Mouse (Mus musculus) gastrocnemius, postnatal 14 days (tissue): ENCODE measurements around the gene Crocc. TPM values are rescaled to one million over a fixed set of nuclear protein-coding genes. Genes with fewer than 3 reads are reported as not detected.

ENCODE experiments used
- DNase-seq: peaks from one replicate; pipeline ENCODE4 v3.0.0; 2021; ENCODE audit warnings: mixed read lengths
- intact Hi-C: fragments of 180-260 bp; cut with DNase I; formaldehyde crosslinking; loops from one replicate; pipeline ENCODE4 v1.15.1; 2025; ENCODE audit warnings: low total_unique reads
- long read RNA-seq, 2 experiments: library from polyadenylated mRNA; stranded (forward); transcript quantifications; one replicate each; pipeline ENCODE4 v2.0.0; 2021
- total RNA-seq, 2 experiments: library from RNA; stranded (reverse); gene quantifications; 2 replicates each; pipeline ENCODE4 v1.2.3; 2021

The Crocc gene
- 1 to 10 TPM; 2.6 to 4.0 TPM for total RNA-seq
- long read RNA-seq, experiment 1, partial matches to known transcripts, result 7 of 8 reads
- long read RNA-seq, experiment 1, other reads (novel, unspliced or antisense), result 1 of 8 reads
- long read RNA-seq, experiment 2, partial matches to known transcripts, result 2 of 4 reads
- long read RNA-seq, experiment 2, other reads (novel, unspliced or antisense), result 2 of 4 reads

GRCm38 (mm10) chr4:141060426-141061301, at the start of gene Crocc:
TSS of gene Crocc (minus strand) at chr4:141060550.
- intact Hi-C loops, result no loop called here
- DNase-seq, result peak; percentile 100

GRCm38 (mm10) chr4:141108196-141108732, 47.9 kb upstream of the Crocc start:
- intact Hi-C loops, result no loop called here
- DNase-seq, result no peak

GRCm38 (mm10) chr4:141106526-141107183, 46.3 kb upstream of the Crocc start:
- intact Hi-C loops, result no loop called here
- DNase-seq, result peak; percentile 28

GRCm38 (mm10) chr4:141101855-141102254, 41.5 kb upstream of the Crocc start:
- intact Hi-C loops, result no loop called here
- no peak for DNase-seq

GRCm38 (mm10) chr4:141101291-141101690, 40.9 kb upstream of the Crocc start:
- no peak for DNase-seq
- intact Hi-C loops, result no loop called here

- intact Hi-C loops, result no loop called here
- no peak for DNase-seq
These were observed 39.6 kb upstream of the Crocc start for GRCm38 (mm10) chr4:141099956-141100355.

GRCm38 (mm10) chr4:141098935-141099334, 38.6 kb upstream of the Crocc start:
- DNase-seq, result no peak
- intact Hi-C loops, result no loop called here

- no peak for DNase-seq
- intact Hi-C loops, result no loop called here
These were observed 36.4 kb upstream of the Crocc start for GRCm38 (mm10) chr4:141096710-141097109.

- intact Hi-C loops, result no loop called here
- peak; percentile 3 for DNase-seq
These were observed 34.7 kb upstream of the Crocc start for GRCm38 (mm10) chr4:141095016-141095415.

GRCm38 (mm10) chr4:141088714-141089113, 28.4 kb upstream of the Crocc start:
- DNase-seq, result peak; percentile 3
- intact Hi-C loops, result no loop called here

GRCm38 (mm10) chr4:141088033-141088432, 27.7 kb upstream of the Crocc start, which contains the start of gene Spata21:
TSS of gene Spata21 (plus strand) at chr4:141088333.
- no peak for DNase-seq
- intact Hi-C loops, result no loop called here

- no peak for DNase-seq
- intact Hi-C loops, result no loop called here
These were observed 26.5 kb upstream of the Crocc start for GRCm38 (mm10) chr4:141086862-141087261.

- intact Hi-C loops, result no loop called here
These were observed 18.3 kb upstream of the Crocc start for GRCm38 (mm10) chr4:141078510-141079137.

GRCm38 (mm10) chr4:141077681-141078509, 17.5 kb upstream of the Crocc start, which contains the start of gene Necap2:
TSS of gene Necap2 (minus strand) at chr4:141078357.
- intact Hi-C loops, result no loop called here
- DNase-seq, result peak; percentile 95

More at GRCm38 (mm10) chr4:141078510-141079137, 18.3 kb upstream of the Crocc start:
- no peak for DNase-seq

- intact Hi-C loops, result no loop called here
- DNase-seq, result no peak
These were observed 16.6 kb upstream of the Crocc start for GRCm38 (mm10) chr4:141076761-141077506.

- intact Hi-C loops, result no loop called here
These were observed 13.8 kb upstream of the Crocc start for GRCm38 (mm10) chr4:141074109-141074508.

GRCm38 (mm10) chr4:141073661-141074060, 13.3 kb upstream of the Crocc start:
- DNase-seq, result peak; percentile 73
- intact Hi-C loops, result no loop called here

More at GRCm38 (mm10) chr4:141074109-141074508, 13.8 kb upstream of the Crocc start:
- no peak for DNase-seq

GRCm38 (mm10) chr4:141072502-141072901, 12.2 kb upstream of the Crocc start:
- intact Hi-C loops, result no loop called here

More at GRCm38 (mm10) chr4:141072502-141072901, 12.2 kb upstream of the Crocc start:
- no peak for DNase-seq
